Mouse (Mus musculus): ENCODE results near the gene Gm20388. TPM values are rescaled to one million over a fixed set of nuclear protein-coding genes. Genes with fewer than 3 reads are reported as not detected.

The Gm20388 gene
- polyA plus RNA-seq, 2 experiments: 8.5 TPM; not detected in 1

GRCm38 (mm10) chr8:124330433-124330832, 4419.8 kb downstream of the Gm20388 start:
- no peaks in the 10 kb centered on the region for H3K9me3 ChIP-seq (ENCODE audit: control insufficient read depth, low read length)
- no peak overlapping the region for H3K4me2 ChIP-seq (ENCODE audit: low read depth)
- WGBS (ENCODE audit: insufficient replicate concordance): 55% methylated on average over 3 of the region's 3 CpGs
- no peak overlapping the region for H3K9ac ChIP-seq (replicated peaks)
- no peak overlapping the region for H3K27ac ChIP-seq
- no peaks in the 10 kb centered on the region for H3K27me3 ChIP-seq (ENCODE audit: control insufficient read depth, insufficient read depth, low read length)
- no peaks in the 10 kb centered on the region; the same call in 1 of the 2 replicates for H3K36me3 ChIP-seq (replicated peaks; ENCODE audit: control insufficient read depth, insufficient read depth, low read depth)
- H3K4me3 ChIP-seq (ENCODE audit: insufficient read depth in 1 of 2, low read depth in 2 of 2, low read length in 2 of 2): no peak overlapping the region
- H3K4me1 ChIP-seq (replicated peaks; ENCODE audit: control insufficient read depth in 2 of 2, insufficient read depth in 2 of 2, low read length in 1 of 2): no peaks in the 10 kb centered on the region
- ATAC-seq (ENCODE audit: insufficient read depth) (no peak), DNase-seq (ENCODE audit: low read depth in 3 of 3, low spot score in 3 of 3) (no peak)
- no peak for TF ChIP-seq CTCF (IDR thresholded peaks at IDR 0.05; ENCODE audit: low read depth)
- no peak for TF ChIP-seq EP300 (IDR thresholded peaks at IDR 0.05; ENCODE audit: low read depth)

GRCm38 (mm10) chr8:124331094-124331493, 4420.5 kb downstream of the Gm20388 start:
- ATAC-seq (ENCODE audit: insufficient read depth) (no peak), DNase-seq (ENCODE audit: low read depth in 3 of 3, low spot score in 3 of 3) (no peak)
- Histone ChIP-seq H3K27ac (no peak overlapping the region), H3K27me3 (ENCODE audit: control insufficient read depth, insufficient read depth, low read length) (no peaks in the 10 kb centered on the region), H3K36me3 (replicated peaks; ENCODE audit: control insufficient read depth, insufficient read depth, low read depth) (no peaks in the 10 kb centered on the region; the same call in 1 of the 2 replicates), H3K4me1 (replicated peaks; ENCODE audit: control insufficient read depth in 2 of 2, insufficient read depth in 2 of 2, low read length in 1 of 2) (no peaks in the 10 kb centered on the region), H3K9me3 (ENCODE audit: control insufficient read depth, low read length) (no peaks in the 10 kb centered on the region), H3K4me2 (ENCODE audit: low read depth) (no peak overlapping the region), H3K4me3 (ENCODE audit: insufficient read depth in 1 of 2, low read depth in 2 of 2, low read length in 2 of 2) (no peak overlapping the region), H3K9ac (replicated peaks) (no peak overlapping the region)
- TF ChIP-seq CTCF (IDR thresholded peaks at IDR 0.05; ENCODE audit: low read depth) (no peak), EP300 (IDR thresholded peaks at IDR 0.05; ENCODE audit: low read depth) (no peak)
- 78% methylated on average over 3 of the region's 3 CpGs for WGBS (ENCODE audit: insufficient replicate concordance)

- DNase-seq (ENCODE audit: low read depth in 3 of 3, low spot score in 3 of 3): no peak
- H3K27ac ChIP-seq: no peak overlapping the region
- TF ChIP-seq EP300 (IDR thresholded peaks at IDR 0.05; ENCODE audit: low read depth) (no peak), CTCF (IDR thresholded peaks at IDR 0.05; ENCODE audit: low read depth) (no peak)
- ATAC-seq (ENCODE audit: insufficient read depth): no peak
- no peaks in the 10 kb centered on the region for H3K4me1 ChIP-seq (replicated peaks; ENCODE audit: control insufficient read depth in 2 of 2, insufficient read depth in 2 of 2, low read length in 1 of 2)
- no peaks in the 10 kb centered on the region for H3K9me3 ChIP-seq (ENCODE audit: control insufficient read depth, low read length)
- no peak overlapping the region for H3K4me3 ChIP-seq (ENCODE audit: insufficient read depth in 1 of 2, low read depth in 2 of 2, low read length in 2 of 2)
- H3K36me3 ChIP-seq (replicated peaks; ENCODE audit: control insufficient read depth, insufficient read depth, low read depth): no peaks in the 10 kb centered on the region; the same call in 1 of the 2 replicates
- no peaks in the 10 kb centered on the region for H3K27me3 ChIP-seq (ENCODE audit: control insufficient read depth, insufficient read depth, low read length)
- 74% methylated on average over 11 of the region's 11 CpGs for WGBS (ENCODE audit: insufficient replicate concordance)
- H3K9ac ChIP-seq (replicated peaks): no peak overlapping the region
- H3K4me2 ChIP-seq (ENCODE audit: low read depth): no peak overlapping the region
Observed at GRCm38 (mm10) chr8:124331706-124332105, 4421.1 kb downstream of the Gm20388 start.

- ATAC-seq (ENCODE audit: insufficient read depth) (no peak), DNase-seq (ENCODE audit: low read depth in 3 of 3, low spot score in 3 of 3) (no peak)
- H3K4me1 ChIP-seq (replicated peaks; ENCODE audit: control insufficient read depth in 2 of 2, insufficient read depth in 2 of 2, low read length in 1 of 2): no peaks in the 10 kb centered on the region
- no peak overlapping the region for H3K9ac ChIP-seq (replicated peaks)
- no peak overlapping the region for H3K4me3 ChIP-seq (ENCODE audit: insufficient read depth in 1 of 2, low read depth in 2 of 2, low read length in 2 of 2)
- no peaks in the 10 kb centered on the region; the same call in 1 of the 2 replicates for H3K36me3 ChIP-seq (replicated peaks; ENCODE audit: control insufficient read depth, insufficient read depth, low read depth)
- TF ChIP-seq CTCF (IDR thresholded peaks at IDR 0.05; ENCODE audit: low read depth) (no peak), EP300 (IDR thresholded peaks at IDR 0.05; ENCODE audit: low read depth) (no peak)
- no peak overlapping the region for H3K4me2 ChIP-seq (ENCODE audit: low read depth)
- H3K9me3 ChIP-seq (ENCODE audit: control insufficient read depth, low read length): no peaks in the 10 kb centered on the region
- 77% methylated on average over 13 of the region's 13 CpGs for WGBS (ENCODE audit: insufficient replicate concordance)
- no peaks in the 10 kb centered on the region for H3K27me3 ChIP-seq (ENCODE audit: control insufficient read depth, insufficient read depth, low read length)
- no peak overlapping the region for H3K27ac ChIP-seq
Observed at GRCm38 (mm10) chr8:124336302-124336701, 4425.7 kb downstream of the Gm20388 start.

- TF ChIP-seq CTCF (IDR thresholded peaks at IDR 0.05; ENCODE audit: low read depth) (no peak), EP300 (IDR thresholded peaks at IDR 0.05; ENCODE audit: low read depth) (no peak)
- Histone ChIP-seq H3K4me2 (ENCODE audit: low read depth) (no peak overlapping the region), H3K4me3 (ENCODE audit: insufficient read depth in 1 of 2, low read depth in 2 of 2, low read length in 2 of 2) (no peak overlapping the region), H3K36me3 (replicated peaks; ENCODE audit: control insufficient read depth, insufficient read depth, low read depth) (no peaks in the 10 kb centered on the region), H3K4me1 (replicated peaks; ENCODE audit: control insufficient read depth in 2 of 2, insufficient read depth in 2 of 2, low read length in 1 of 2) (no peaks in the 10 kb centered on the region; a peak in 1 of 4 replicates), H3K27me3 (ENCODE audit: control insufficient read depth, insufficient read depth, low read length) (no peaks in the 10 kb centered on the region), H3K27ac (no peak overlapping the region), H3K9ac (replicated peaks) (no peak overlapping the region), H3K9me3 (ENCODE audit: control insufficient read depth, low read length) (no peaks in the 10 kb centered on the region)
- ATAC-seq (ENCODE audit: insufficient read depth) (no peak), DNase-seq (ENCODE audit: low read depth in 3 of 3, low spot score in 3 of 3) (no peak)
- whole genome bisulfite sequencing (ENCODE audit: insufficient replicate concordance): 62% methylated on average over 3 of the region's 3 CpGs
Observed at GRCm38 (mm10) chr8:124339742-124340141, 4429.1 kb downstream of the Gm20388 start.

Measured in liver, embryonic 14.5 days (tissue).